Mouse (Mus musculus): Measurements from ENCODE around the gene Erbb3.
"Not testable (repeated sequence)": the region's sequence is repeated elsewhere in the genome, so short reads cannot be mapped to it uniquely, and the experiment has no call there.

The Erbb3 gene

GRCm38 (mm10) chr10:128589464-128590192, at the start of gene Erbb3:
Gene Erbb3, minus strand, starts transcription at chr10:128589652.
- DNase-seq (ENCODE audit: low read depth, low spot score) = peak; percentile 80

- no peak for DNase-seq (ENCODE audit: low read depth, low spot score)
Observed at GRCm38 (mm10) chr10:128637011-128637410, 47.6 kb upstream of the Erbb3 start.

GRCm38 (mm10) chr10:128636561-128636960, 47.1 kb upstream of the Erbb3 start:
- no peak for DNase-seq (ENCODE audit: low read depth, low spot score)

- no peak for DNase-seq (ENCODE audit: low read depth, low spot score)
Observed at GRCm38 (mm10) chr10:128635697-128636096, 46.2 kb upstream of the Erbb3 start.

GRCm38 (mm10) chr10:128631571-128631970, 42.1 kb upstream of the Erbb3 start:
- DNase-seq (ENCODE audit: low read depth, low spot score) = no peak

GRCm38 (mm10) chr10:128630306-128630705, 40.9 kb upstream of the Erbb3 start:
- not testable (repeated sequence) for DNase-seq (ENCODE audit: low read depth, low spot score)

- no peak for DNase-seq (ENCODE audit: low read depth, low spot score)
Observed at GRCm38 (mm10) chr10:128629746-128630145, 40.3 kb upstream of the Erbb3 start.

- DNase-seq (ENCODE audit: low read depth, low spot score) = no peak
Observed at GRCm38 (mm10) chr10:128627398-128628317, 38.2 kb upstream of the Erbb3 start.

GRCm38 (mm10) chr10:128626311-128627310, 37.2 kb upstream of the Erbb3 start, which contains the start of gene Rps26:
Gene Rps26, minus strand, starts transcription at chr10:128626747.
- DNase-seq (ENCODE audit: low read depth, low spot score) = peak; percentile 97

GRCm38 (mm10) chr10:128625287-128625894, 35.9 kb upstream of the Erbb3 start:
- DNase-seq (ENCODE audit: low read depth, low spot score) = no peak

GRCm38 (mm10) chr10:128623106-128623613, 33.7 kb upstream of the Erbb3 start:
- DNase-seq (ENCODE audit: low read depth, low spot score) = not testable (repeated sequence)

GRCm38 (mm10) chr10:128622702-128623101, 33.2 kb upstream of the Erbb3 start:
- DNase-seq (ENCODE audit: low read depth, low spot score) = no peak

- DNase-seq (ENCODE audit: low read depth, low spot score) = peak; percentile 57
Observed at GRCm38 (mm10) chr10:128621986-128622520, 32.6 kb upstream of the Erbb3 start.

GRCm38 (mm10) chr10:128620241-128620640, 30.8 kb upstream of the Erbb3 start:
- DNase-seq (ENCODE audit: low read depth, low spot score) = no peak

- not testable (repeated sequence) for DNase-seq (ENCODE audit: low read depth, low spot score)
Observed at GRCm38 (mm10) chr10:128619148-128619547, 29.7 kb upstream of the Erbb3 start.

GRCm38 (mm10) chr10:128618570-128618969, 29.1 kb upstream of the Erbb3 start:
- DNase-seq (ENCODE audit: low read depth, low spot score) = no peak

- not testable (repeated sequence) for DNase-seq (ENCODE audit: low read depth, low spot score)
Observed at GRCm38 (mm10) chr10:128615798-128616448, 26.5 kb upstream of the Erbb3 start.

GRCm38 (mm10) chr10:128614934-128615333, 25.5 kb upstream of the Erbb3 start:
- no peak for DNase-seq (ENCODE audit: low read depth, low spot score)

- DNase-seq (ENCODE audit: low read depth, low spot score) = not testable (repeated sequence)
Observed at GRCm38 (mm10) chr10:128613820-128614219, 24.4 kb upstream of the Erbb3 start.

GRCm38 (mm10) chr10:128613154-128613440, 23.6 kb upstream of the Erbb3 start:
- no peak for DNase-seq (ENCODE audit: low read depth, low spot score)

Measured in A20 (cell line).